Mouse (Mus musculus) heart, embryonic 13.5 days (tissue): ENCODE measurements at regions not wholly inside any gene's neighbourhood (a gene's known extent, or its start where the extent isn't known, plus 50 kb on each side); places are given as distances from the start of the nearest gene placed in this dataset.

ENCODE experiments used
- ATAC-seq: fragments of 200-750 bp; cut with Nextera tagmentation; 2 replicates; pipeline ENCODE4 v1.8.0; 2017; ENCODE audit warnings: moderate TSS enrichment; ENCODE audit not compliant: insufficient number of reproducible peaks, low FRiP score, low TSS enrichment; ENCODE audit errors: extremely low read depth
- H3K27ac ChIP-seq: fragments of 300-500 bp; sonication (generic); replicated peaks from 2 replicates; pipeline ENCODE4 v1.5.1; 2015; ENCODE audit warnings: moderate library complexity, mild to moderate bottlenecking, inconsistent platforms
- H3K27me3 ChIP-seq: fragments of 300-500 bp; sonication (generic); replicated peaks from 2 replicates; pipeline ENCODE4 v1.6.1; 2015; ENCODE audit warnings: mild to moderate bottlenecking, inconsistent platforms
- H3K36me3 ChIP-seq: fragments of 300-500 bp; sonication (generic); 2 replicates; pipeline ENCODE4 v1.6.1; 2015; ENCODE audit warnings: mild to moderate bottlenecking, inconsistent platforms
- H3K4me1 ChIP-seq: fragments of 300-500 bp; sonication (generic); 2 replicates; pipeline ENCODE4 v1.6.1; 2015; ENCODE audit warnings: inconsistent platforms
- H3K4me2 ChIP-seq: fragments of 300-500 bp; sonication (generic); 2 replicates; pipeline ENCODE4 v1.6.1; 2015; ENCODE audit warnings: inconsistent platforms, mild to moderate bottlenecking, moderate library complexity
- H3K4me3 ChIP-seq: fragments of 300-500 bp; sonication (generic); 2 replicates; pipeline ENCODE4 v1.5.1; 2015; ENCODE audit warnings: moderate library complexity, mild to moderate bottlenecking, inconsistent platforms
- H3K9ac ChIP-seq: fragments of 300-500 bp; sonication (generic); 2 replicates; pipeline ENCODE4 v1.6.1; 2015; ENCODE audit warnings: inconsistent platforms, mild to moderate bottlenecking, moderate library complexity
- H3K9me3 ChIP-seq: fragments of 300-500 bp; sonication (generic); 2 replicates; pipeline ENCODE4 v1.6.1; 2016; ENCODE audit warnings: inconsistent platforms
- WGBS: fragments of 180-500 bp; shearing (Covaris S2); methylation state at CpG from one replicate; pipeline ENCODE4 v1.1.7; 2015; ENCODE audit warnings: mixed read lengths; 5-methylcytosine and 5-hydroxymethylcytosine counted together

DNA sequence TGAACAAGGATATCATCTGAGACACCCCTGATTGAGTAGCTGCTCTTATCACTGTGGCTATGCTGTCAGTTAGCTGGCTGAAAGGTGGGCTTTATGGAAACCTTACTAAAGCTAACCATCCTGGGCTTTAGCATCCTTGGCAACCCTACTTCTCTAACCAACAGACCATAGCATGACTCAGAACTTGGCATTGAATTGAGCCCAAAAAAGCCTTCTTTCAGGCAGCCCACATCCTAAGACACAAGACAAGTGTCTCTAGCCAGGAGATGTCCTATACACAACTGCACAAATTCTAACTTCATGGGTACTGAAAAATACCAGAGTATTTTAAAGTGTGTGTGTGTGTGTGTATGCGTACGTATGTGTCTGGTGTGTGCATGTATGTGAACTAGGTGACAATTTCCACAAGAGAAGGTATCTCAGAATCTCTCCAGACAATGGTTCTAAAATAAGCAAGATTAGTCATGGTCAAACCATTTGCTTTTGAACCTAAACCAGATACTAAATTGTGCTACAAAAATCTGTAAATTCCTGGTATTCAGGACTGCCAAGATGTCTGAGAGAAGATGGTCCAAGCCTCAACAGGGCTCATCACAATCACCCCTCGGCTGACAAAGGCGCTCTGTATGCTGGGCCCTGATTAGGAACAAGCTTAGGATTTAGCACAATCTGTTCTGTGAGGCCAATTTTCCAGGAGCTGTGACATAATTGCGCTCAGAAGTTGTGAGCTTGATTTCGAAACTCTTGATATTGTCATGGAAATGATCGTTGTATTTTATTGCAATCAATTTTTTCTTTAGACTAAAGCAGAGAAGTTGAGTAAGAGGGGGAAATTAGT, 126.2 kb downstream of the Cpeb2 start:
- Histone ChIP-seq H3K4me3 (no peak overlapping the region), H3K4me1 (peaks cover 35% of the 10 kb centered on the region), H3K27ac (no peak overlapping the region), H3K4me2 (no peak overlapping the region), H3K9ac (no peak overlapping the region), H3K36me3 (no peaks in the 10 kb centered on the region), H3K9me3 (no peaks in the 10 kb centered on the region), H3K27me3 (no peaks in the 10 kb centered on the region)
- ATAC-seq = no peak
- 55% methylated on average over 7 of the region's 7 CpGs for WGBS

GRCm38 (mm10) chr5:43360298-43360697, 127.3 kb downstream of the Cpeb2 start:
- no peaks in the 10 kb centered on the region for H3K36me3 ChIP-seq
- H3K9ac ChIP-seq = no peak overlapping the region
- H3K27me3 ChIP-seq = no peaks in the 10 kb centered on the region
- H3K4me1 ChIP-seq = peaks cover 27% of the 10 kb centered on the region
- 40% methylated on average over 3 of the region's 3 CpGs for WGBS
- H3K27ac ChIP-seq = no peak overlapping the region
- H3K4me2 ChIP-seq = no peak overlapping the region
- ATAC-seq = no peak
- H3K4me3 ChIP-seq = no peak overlapping the region
- no peaks in the 10 kb centered on the region for H3K9me3 ChIP-seq

DNA sequence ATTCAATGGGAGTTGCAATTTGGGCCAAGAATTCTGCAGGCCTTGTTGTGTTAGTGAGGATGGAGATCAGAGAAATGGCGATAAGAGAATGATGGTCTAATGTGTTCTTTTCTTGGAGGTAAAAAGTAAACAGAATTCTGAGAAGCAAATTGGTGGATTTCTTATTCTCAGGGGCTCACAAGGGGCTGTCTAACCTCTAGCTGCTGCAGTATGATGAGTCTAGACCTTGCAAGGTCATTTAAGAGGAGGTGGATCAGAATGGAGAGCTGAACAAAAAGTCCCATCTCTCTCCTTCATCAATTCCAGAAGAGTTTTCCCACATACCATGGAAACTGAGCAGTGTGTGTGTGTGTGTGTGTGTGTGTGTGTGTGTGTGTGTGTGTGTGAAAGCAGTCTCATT, 128.1 kb downstream of the Cpeb2 start:
- no peak overlapping the region for H3K27ac ChIP-seq
- no peaks in the 10 kb centered on the region for H3K36me3 ChIP-seq
- H3K4me1 ChIP-seq = peaks cover 20% of the 10 kb centered on the region
- H3K4me3 ChIP-seq = no peak overlapping the region
- WGBS = 84% methylated on average over 1 of the region's 1 CpGs
- H3K9me3 ChIP-seq = no peaks in the 10 kb centered on the region
- no peak overlapping the region for H3K4me2 ChIP-seq
- no peak for ATAC-seq
- no peaks in the 10 kb centered on the region for H3K27me3 ChIP-seq
- H3K9ac ChIP-seq = no peak overlapping the region

DNA sequence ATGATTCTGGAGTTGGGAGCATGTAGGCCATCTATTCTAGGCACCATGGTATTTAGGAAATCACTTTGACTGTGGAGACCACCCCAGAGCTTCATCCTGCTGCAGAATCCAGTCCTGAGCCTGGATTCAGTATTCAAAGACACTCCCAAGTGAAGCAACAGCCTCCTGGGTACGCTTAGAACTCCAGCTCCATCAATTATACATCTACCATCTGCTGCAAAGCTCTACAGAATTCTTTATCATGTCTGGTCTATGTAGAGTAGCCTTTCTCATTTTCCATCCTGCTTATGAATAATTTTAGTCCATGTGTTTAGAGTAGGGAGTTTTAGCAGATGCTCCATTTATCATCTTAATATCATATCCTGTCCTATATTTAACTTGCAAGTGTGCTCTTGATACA, 139.4 kb downstream of the Cpeb2 start:
- ATAC-seq = no peak
- Histone ChIP-seq H3K4me2 (no peak overlapping the region), H3K4me1 (no peaks in the 10 kb centered on the region), H3K36me3 (no peaks in the 10 kb centered on the region), H3K9me3 (no peaks in the 10 kb centered on the region), H3K27me3 (no peaks in the 10 kb centered on the region), H3K27ac (no peak overlapping the region), H3K4me3 (no peak overlapping the region), H3K9ac (no peak overlapping the region)
- WGBS = 71% methylated on average over 1 of the region's 1 CpGs

DNA sequence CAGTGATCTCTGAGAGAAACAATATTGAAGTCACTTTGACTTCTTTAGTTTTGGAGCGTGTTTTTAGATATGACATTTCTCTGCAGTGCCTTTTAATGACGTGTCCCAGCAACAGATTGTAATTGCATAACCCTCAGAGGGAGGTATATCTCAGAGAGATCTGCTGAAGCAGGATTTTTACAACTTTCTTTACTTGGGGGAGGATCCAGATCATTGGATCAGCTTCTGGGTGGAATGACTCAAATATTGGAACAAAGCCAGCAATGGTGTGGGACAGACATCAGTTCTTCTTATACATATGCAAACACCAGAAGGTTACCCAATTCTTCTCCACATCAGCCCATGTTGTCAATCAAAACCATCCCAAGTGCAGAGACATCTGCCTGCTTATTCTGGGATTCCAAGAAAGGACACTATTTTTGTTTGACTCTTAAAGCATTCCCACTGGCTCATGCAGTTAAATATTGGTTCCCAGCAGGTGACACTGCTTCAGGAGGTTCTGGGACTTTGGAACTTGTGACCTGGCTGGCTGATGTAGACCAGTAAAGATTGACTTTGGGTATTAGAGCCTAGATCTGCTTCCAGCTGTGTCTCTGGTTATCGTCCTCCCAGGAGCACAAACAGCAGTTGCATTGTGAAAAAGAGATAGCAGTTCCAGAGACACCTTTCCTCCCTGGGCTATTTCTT, 130.5 kb upstream of the C1qtnf7 start:
- Histone ChIP-seq H3K36me3 (no peaks in the 10 kb centered on the region), H3K27ac (no peak overlapping the region), H3K27me3 (no peaks in the 10 kb centered on the region), H3K4me2 (no peak overlapping the region), H3K4me3 (no peak overlapping the region), H3K9ac (no peak overlapping the region), H3K9me3 (no peaks in the 10 kb centered on the region), H3K4me1 (0 out of 2 replicates have a peak, but pooled peaks cover 5% of the 10 kb centered on the region)
- no peak for ATAC-seq
- WGBS = 58% methylated on average over 3 of the region's 3 CpGs

DNA sequence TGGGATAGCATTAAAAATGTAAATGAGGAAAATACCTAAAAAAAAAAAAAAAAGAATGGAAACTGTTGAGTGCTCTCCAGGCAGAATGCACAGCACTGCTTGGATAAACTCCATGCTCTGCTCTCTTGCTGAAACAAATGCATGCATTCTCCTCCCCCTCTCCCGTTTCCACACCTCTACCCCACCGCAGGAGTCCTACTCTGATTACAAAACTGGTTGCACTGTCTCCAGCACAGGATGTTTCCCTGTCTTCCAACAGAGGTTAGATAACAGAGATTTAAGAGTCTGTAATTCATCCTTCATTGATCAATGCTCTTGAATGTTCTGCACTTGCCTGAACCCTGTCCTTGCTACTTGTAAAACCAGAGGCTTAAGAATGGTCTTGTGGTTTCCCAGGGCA, 124.3 kb upstream of the C1qtnf7 start:
- ATAC-seq = no peak
- Histone ChIP-seq H3K4me2 (no peak overlapping the region), H3K4me1 (peaks cover 10% of the 10 kb centered on the region), H3K36me3 (no peaks in the 10 kb centered on the region), H3K9me3 (no peaks in the 10 kb centered on the region), H3K4me3 (no peak overlapping the region), H3K9ac (no peak overlapping the region), H3K27ac (no peak overlapping the region), H3K27me3 (no peaks in the 10 kb centered on the region)
- 16% methylated on average over 2 of the region's 2 CpGs for WGBS

- H3K9ac ChIP-seq = no peak overlapping the region
- no peak for ATAC-seq
- no peak overlapping the region for H3K4me2 ChIP-seq
- no peaks in the 10 kb centered on the region for H3K36me3 ChIP-seq
- no peak overlapping the region for H3K27ac ChIP-seq
- no peak overlapping the region for H3K4me3 ChIP-seq
- 6% methylated on average over 3 of the region's 3 CpGs for WGBS
- H3K27me3 ChIP-seq = no peaks in the 10 kb centered on the region
- H3K9me3 ChIP-seq = no peaks in the 10 kb centered on the region
- peaks cover 10% of the 10 kb centered on the region for H3K4me1 ChIP-seq
Measured at GRCm38 (mm10) chr5:43391412-43392029, 123.8 kb upstream of the C1qtnf7 start.

DNA sequence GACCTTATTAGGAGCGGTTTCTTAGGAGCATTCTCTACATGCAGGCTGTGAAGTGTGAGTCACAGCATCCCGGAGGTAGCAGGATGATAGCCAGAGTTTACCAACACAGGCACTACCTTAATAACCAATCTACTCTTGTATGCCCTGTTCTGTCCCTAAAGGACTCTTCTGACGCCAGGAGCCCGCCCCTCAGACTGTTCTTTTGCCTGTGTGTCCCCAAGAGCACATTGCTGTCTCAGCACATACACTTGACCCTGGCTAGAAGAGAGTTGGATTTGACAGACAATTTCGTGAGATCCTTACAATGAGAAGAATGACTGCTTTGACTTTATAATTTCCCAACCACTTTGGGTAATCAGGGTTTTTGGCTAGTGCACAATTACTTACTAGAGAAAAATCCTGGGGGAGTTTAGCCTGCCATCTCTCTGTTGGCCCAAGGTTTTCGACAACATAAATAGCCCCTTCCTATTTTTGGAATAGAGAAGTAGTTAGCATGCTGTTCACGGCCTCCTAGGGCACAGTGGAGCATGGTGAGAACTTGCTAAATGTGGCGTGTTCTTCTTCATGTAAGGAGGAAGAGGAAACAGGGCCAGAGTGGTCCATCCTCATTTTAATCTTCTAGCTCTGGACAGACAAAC, 122.3 kb upstream of the C1qtnf7 start:
- H3K4me3 ChIP-seq = no peak overlapping the region
- no peak overlapping the region for H3K27ac ChIP-seq
- 52% methylated on average over 8 of the region's 8 CpGs for WGBS
- H3K9me3 ChIP-seq = no peaks in the 10 kb centered on the region
- no peak for ATAC-seq
- H3K36me3 ChIP-seq = no peaks in the 10 kb centered on the region
- no peak overlapping the region for H3K9ac ChIP-seq
- no peaks in the 10 kb centered on the region for H3K27me3 ChIP-seq
- peaks cover 10% of the 10 kb centered on the region for H3K4me1 ChIP-seq
- H3K4me2 ChIP-seq = no peak overlapping the region

DNA sequence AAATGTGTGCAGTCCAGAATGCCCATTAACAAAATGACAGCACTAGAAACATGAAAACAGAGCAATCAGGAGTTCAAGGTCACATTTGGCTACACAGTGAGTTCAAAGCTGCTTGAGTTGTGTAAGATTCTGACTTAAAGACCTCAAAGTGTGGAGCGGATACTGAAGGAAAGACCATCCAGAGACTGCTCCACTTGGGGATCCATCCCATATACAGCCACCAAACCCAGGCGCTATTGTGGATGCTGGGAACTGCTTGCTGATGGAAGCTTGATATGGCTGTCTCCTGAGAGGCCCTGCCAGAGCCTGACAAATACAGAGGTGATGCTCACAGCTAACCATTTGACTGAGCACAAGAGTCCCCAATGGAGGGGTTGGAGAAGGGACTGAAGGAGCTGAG, 98.1 kb upstream of the C1qtnf7 start:
- H3K9ac ChIP-seq = no peak overlapping the region
- no peaks in the 10 kb centered on the region for H3K9me3 ChIP-seq
- no peaks in the 10 kb centered on the region for H3K4me1 ChIP-seq
- H3K4me2 ChIP-seq = no peak overlapping the region
- H3K27ac ChIP-seq = no peak overlapping the region
- H3K4me3 ChIP-seq = no peak overlapping the region
- no peaks in the 10 kb centered on the region for H3K36me3 ChIP-seq
- WGBS = 88% methylated on average over 2 of the region's 2 CpGs
- no peak for ATAC-seq
- no peaks in the 10 kb centered on the region for H3K27me3 ChIP-seq

- WGBS = 71% methylated on average over 9 of the region's 9 CpGs
- Histone ChIP-seq H3K27me3 (no peaks in the 10 kb centered on the region), H3K27ac (no peak overlapping the region), H3K4me3 (no peak overlapping the region), H3K36me3 (no peaks in the 10 kb centered on the region), H3K9me3 (no peaks in the 10 kb centered on the region), H3K4me1 (no peaks in the 10 kb centered on the region), H3K9ac (no peak overlapping the region), H3K4me2 (no peak overlapping the region)
- no peak for ATAC-seq
Measured at GRCm38 (mm10) chr5:43422815-43423687, 92.3 kb upstream of the C1qtnf7 start.
